26 mouse cellular contexts compared by ENCODE assay signal in genomic region chr9:32376031-32376430, GRCm38 (mm10). TPM values are rescaled to one million over a fixed set of nuclear protein-coding genes. Genes with fewer than 3 reads are reported as not detected.
"Had no signal": no experiment of that assay in that cellular context is flagged by ENCODE, and none has a peak within 500 bp of the region (broad histone marks: within the 10 kb centered on the region; RNA-seq: fewer than 3 reads in every experiment).

No protein-coding gene starts in this region.

- H3K27ac ChIP-seq: layer of hippocampus, adult 2 months; limb, embryonic 10.5 days; limb, embryonic 13.5 days; liver, embryonic 13.5 days; macrophage; midbrain, embryonic 12.5 days; midbrain, embryonic 15.5 days; neural tube, embryonic 13.5 days; stomach, embryonic 15.5 days had no signal

- ATAC-seq: lung, postnatal 0 days; midbrain, embryonic 15.5 days had no signal

- H3K27me3 ChIP-seq: limb, embryonic 13.5 days; liver, embryonic 13.5 days; midbrain, embryonic 12.5 days; midbrain, embryonic 15.5 days; neural tube, embryonic 13.5 days; stomach, embryonic 15.5 days had no signal

- DNase-seq: kidney, adult 9 months; kidney, postnatal 10 days; layer of hippocampus, adult 9-11 months; liver; liver, embryonic 13.5 days; lung, embryonic 14.5 days; right cerebral cortex, postnatal 25 days; spleen, adult 18-20 months; thymus, postnatal 25 days had no signal

- H3K4me1 ChIP-seq: limb, embryonic 10.5 days; limb, embryonic 13.5 days; liver, embryonic 13.5 days; midbrain, embryonic 12.5 days; midbrain, embryonic 15.5 days; neural tube, embryonic 13.5 days; stomach, embryonic 15.5 days had no signal

- H3K4me2 ChIP-seq: limb, embryonic 13.5 days; liver, embryonic 13.5 days; lung, embryonic 14.5 days; midbrain, embryonic 12.5 days; midbrain, embryonic 15.5 days; neural tube, embryonic 13.5 days; stomach, embryonic 15.5 days had no signal

- H3K4me3 ChIP-seq: layer of hippocampus, adult 2 months; limb, embryonic 10.5 days; limb, embryonic 13.5 days; liver, embryonic 13.5 days; midbrain, embryonic 12.5 days; midbrain, embryonic 15.5 days; myocyte; neural tube, embryonic 13.5 days; stomach, embryonic 15.5 days had no signal

- H3K9ac ChIP-seq: limb, embryonic 13.5 days; liver, embryonic 13.5 days; lung, embryonic 14.5 days; midbrain, embryonic 12.5 days; midbrain, embryonic 15.5 days; neural tube, embryonic 13.5 days; stomach, embryonic 15.5 days had no signal

- H3K9me3 ChIP-seq: limb, embryonic 10.5 days; limb, embryonic 13.5 days; liver, embryonic 13.5 days; midbrain, embryonic 12.5 days; midbrain, embryonic 15.5 days; neural tube, embryonic 13.5 days; stomach, embryonic 15.5 days had no signal

- H3K36me3 ChIP-seq: limb, embryonic 10.5 days; limb, embryonic 13.5 days; liver, embryonic 13.5 days; midbrain, embryonic 12.5 days; midbrain, embryonic 15.5 days; neural tube, embryonic 13.5 days; stomach, embryonic 15.5 days had no signal

RNA-seq across cellular contexts. Expression of gene Kcnj1, which starts 3.7 kb away (rescaled TPM):
- total RNA-seq: layer of hippocampus, adult 2 months; layer of hippocampus, postnatal 25 days; left cerebral cortex, adult 18-20 months; left cerebral cortex, postnatal 25 days; megakaryocyte, adult 5-6 weeks had no signal
- polyA plus RNA-seq: limb, embryonic 10.5 days; limb, embryonic 13.5 days; liver, embryonic 13.5 days; liver, embryonic 16.5 days; lung, embryonic 14.5 days; lung, postnatal 0 days; macrophage; midbrain, embryonic 12.5 days; midbrain, embryonic 15.5 days; myocyte; neural tube, embryonic 13.5 days; stomach, embryonic 15.5 days; thymus, postnatal 0 days had no signal

RNA-seq across cellular contexts. Expression of gene Kcnj5, which starts 31.9 kb away (rescaled TPM):
- total RNA-seq: monocyte, adult 5-6 weeks had no signal
- polyA plus RNA-seq: myocyte; thymus, postnatal 0 days had no signal
